Mouse (Mus musculus): ENCODE measurements around the gene Zbtb11.
A peak's percentile ranks its signal among the peaks of the same experiment; 100 is the strongest.

DNA sequence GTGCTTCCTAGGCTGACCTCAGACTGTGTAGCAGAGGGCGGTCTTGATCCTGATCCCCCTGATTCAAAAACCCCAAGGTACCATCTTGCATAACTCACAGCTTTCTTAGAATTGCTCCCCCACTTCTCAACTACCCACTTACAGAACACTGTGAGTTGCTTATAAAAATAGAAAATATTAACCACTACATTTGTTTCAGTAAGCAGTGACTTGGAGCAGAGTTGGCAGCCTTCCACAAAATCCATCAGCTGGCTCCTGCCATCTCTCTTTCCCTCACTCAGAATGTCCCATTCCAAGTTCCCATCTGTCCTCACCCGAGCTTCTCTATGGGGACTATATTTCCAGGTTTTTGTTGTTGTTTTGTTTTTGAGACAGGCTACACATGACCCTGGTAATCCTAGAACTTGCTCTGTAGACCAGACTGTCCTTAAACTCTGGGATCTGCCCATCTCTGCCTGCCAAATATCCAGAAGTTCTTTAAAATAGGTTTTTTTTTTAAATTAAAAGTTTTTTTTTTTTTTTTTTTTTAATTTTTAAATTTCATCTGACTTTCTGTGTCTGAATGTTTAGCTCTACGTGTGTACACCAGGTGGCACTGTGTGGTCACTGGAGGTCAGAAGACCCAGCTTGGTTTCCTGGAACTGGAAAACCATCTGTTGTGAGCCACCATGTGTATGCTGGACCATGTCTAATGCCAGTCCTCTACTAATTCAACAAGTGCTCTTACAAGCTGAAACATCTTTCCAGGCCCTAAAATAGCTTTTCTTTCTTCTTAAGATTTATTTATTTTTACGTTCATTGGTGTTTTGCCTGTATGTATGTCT is 9.3 kb upstream of the Zbtb11 start:
- TF ChIP-seq CTCF (IDR thresholded peaks at IDR 0.05) (peak; percentile 61), EP300 (IDR thresholded peaks at IDR 0.05) (no peak)
